Mouse (Mus musculus): ENCODE measurements around the gene Sf3b6. TPM values are rescaled to one million over a fixed set of nuclear protein-coding genes. Genes with fewer than 3 reads are reported as not detected.
"Not testable (repeated sequence)": the region's sequence is repeated elsewhere in the genome, so short reads cannot be mapped to it uniquely, and the experiment has no call there.

Sf3b6 gene
- polyA plus RNA-seq, 1 experiment from 2014 or later = 231 TPM

DNA sequence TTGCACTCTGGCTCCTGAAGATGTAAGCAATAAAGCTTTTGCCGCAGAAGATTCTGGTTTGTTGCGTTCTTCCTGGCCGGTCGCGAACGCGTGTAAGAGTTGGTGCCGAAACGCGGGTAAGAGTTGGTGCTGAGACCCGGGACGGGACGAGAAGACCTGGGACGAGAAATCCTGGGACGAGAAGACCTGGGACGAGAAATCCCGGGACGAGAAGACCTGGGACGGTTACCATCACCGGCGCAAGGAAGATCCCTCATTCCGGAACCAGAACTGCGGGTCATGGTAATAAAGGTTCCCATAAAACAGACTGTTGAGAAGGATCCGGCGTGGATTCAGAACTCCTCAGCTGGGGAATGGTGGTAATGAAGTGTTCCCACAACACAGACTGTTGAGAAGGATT, 29.2 kb upstream of the Sf3b6 start:
- not testable (repeated sequence) for H3K4me2 ChIP-seq (replicated peaks); H3K4me1 ChIP-seq (replicated peaks); H3K9ac ChIP-seq; ATAC-seq; H3K36me3 ChIP-seq; H3K27me3 ChIP-seq (replicated peaks); H3K27ac ChIP-seq; H3K9me3 ChIP-seq; H3K4me3 ChIP-seq (replicated peaks)
- WGBS = 96% methylated on average over 25 of the region's 25 CpGs

DNA sequence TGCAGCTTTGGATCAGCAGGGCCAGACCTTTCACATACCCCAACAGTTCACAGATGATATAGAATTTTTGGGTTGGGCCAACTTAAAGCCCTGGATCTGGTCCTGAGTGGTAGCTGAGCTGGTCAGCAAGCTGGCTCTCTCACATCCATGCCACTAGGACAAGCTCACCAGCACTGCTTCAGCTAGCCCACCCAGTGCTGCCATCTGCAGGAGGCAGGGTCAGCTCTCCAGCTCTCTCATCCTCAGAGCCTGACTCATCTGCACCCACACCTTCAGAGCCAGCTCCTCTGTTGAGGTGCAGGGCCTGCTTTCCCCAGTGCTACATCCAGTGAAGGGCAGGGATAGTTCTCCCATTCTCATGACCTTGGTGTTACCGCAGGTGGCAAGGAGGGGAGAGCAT, 23.6 kb upstream of the Sf3b6 start:
- H3K9ac ChIP-seq = no peak overlapping the region
- H3K27me3 ChIP-seq (replicated peaks) = no peaks in the 10 kb centered on the region
- H3K4me1 ChIP-seq (replicated peaks) = no peaks in the 10 kb centered on the region
- H3K9me3 ChIP-seq = no peaks in the 10 kb centered on the region
- 81% methylated on average over 1 of the region's 1 CpGs for whole genome bisulfite sequencing
- no peak overlapping the region for H3K4me2 ChIP-seq (replicated peaks)
- H3K4me3 ChIP-seq (replicated peaks) = no peak overlapping the region
- no peak overlapping the region for H3K27ac ChIP-seq
- no peaks in the 10 kb centered on the region for H3K36me3 ChIP-seq
- ATAC-seq = no peak

DNA sequence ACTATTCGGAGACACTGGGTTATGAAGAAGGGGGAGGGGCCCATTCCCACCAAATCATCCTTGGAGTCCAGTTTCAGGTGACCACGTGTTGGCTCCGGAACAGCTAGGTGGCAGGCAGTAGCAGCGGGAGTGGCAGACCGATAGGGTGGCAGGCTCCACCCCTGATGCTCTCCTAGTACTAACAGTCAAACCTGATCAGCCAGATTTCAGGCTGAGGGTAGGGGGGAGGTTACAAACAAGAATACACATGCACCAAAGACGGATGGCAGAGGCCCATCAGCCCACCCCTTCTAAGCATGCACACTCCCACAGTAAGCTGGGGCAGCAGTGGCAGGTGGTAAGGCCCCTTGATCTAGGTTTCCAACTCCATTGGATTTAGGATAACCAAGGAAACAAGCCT, 19.9 kb upstream of the Sf3b6 start:
- not testable (repeated sequence) for H3K4me3 ChIP-seq (replicated peaks); H3K9ac ChIP-seq; ATAC-seq; H3K27ac ChIP-seq; H3K36me3 ChIP-seq; H3K27me3 ChIP-seq (replicated peaks); H3K4me2 ChIP-seq (replicated peaks); H3K9me3 ChIP-seq; H3K4me1 ChIP-seq (replicated peaks)
- 63% methylated on average over 6 of the region's 6 CpGs for WGBS

DNA sequence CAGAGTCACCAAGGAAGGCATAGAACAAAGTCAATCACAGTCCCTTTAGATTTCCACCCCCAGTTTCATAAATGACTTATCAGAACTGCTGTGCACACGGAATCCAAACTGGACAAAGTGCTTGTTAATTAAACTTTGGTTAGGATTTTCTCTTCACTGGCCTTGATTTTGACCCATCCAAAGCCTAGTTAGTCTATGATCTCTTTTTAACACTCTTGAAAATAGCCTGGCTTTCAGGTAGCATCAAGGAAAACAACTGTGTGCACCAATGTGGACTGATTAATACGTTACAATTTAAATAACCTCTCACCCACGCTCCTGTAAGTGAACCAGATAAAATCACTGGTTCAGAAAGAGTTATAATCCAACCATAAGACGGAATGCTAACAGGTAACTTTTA, 6.3 kb upstream of the Sf3b6 start:
- Histone ChIP-seq H3K4me2 (replicated peaks) (no peak overlapping the region), H3K27me3 (replicated peaks) (no peaks in the 10 kb centered on the region), H3K4me3 (replicated peaks) (no peak overlapping the region), H3K36me3 (no peaks in the 10 kb centered on the region), H3K27ac (no peak overlapping the region), H3K9me3 (no peaks in the 10 kb centered on the region), H3K4me1 (replicated peaks) (no peaks in the 10 kb centered on the region), H3K9ac (no peak overlapping the region)
- WGBS = 79% methylated on average over 4 of the region's 4 CpGs
- no peak for ATAC-seq

DNA sequence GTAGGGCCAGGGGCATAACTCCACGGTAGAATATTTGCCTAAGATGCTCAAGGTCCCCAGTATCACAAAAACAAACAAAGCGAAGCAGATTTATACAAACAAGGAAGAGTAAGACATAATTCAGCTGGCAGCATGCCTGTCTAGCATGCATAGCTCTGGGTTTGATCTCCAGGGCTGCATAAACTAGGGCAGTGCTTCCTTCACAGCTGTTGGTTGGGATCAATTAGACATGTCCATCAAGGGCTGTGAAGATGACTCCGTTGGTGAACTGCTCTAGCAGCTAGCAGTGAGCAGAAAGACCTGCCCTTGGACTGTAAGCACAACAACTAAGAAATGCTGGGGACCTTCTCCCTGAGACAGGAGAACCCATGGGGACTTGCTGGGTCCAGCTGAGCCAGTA, 5.6 kb upstream of the Sf3b6 start:
- Histone ChIP-seq H3K9ac (no peak overlapping the region), H3K4me2 (replicated peaks) (no peak overlapping the region), H3K4me1 (replicated peaks) (0 out of 2 replicates have a peak, but pooled peaks cover 3% of the 10 kb centered on the region), H3K27me3 (replicated peaks) (no peaks in the 10 kb centered on the region), H3K36me3 (no peaks in the 10 kb centered on the region), H3K27ac (no peak overlapping the region), H3K4me3 (replicated peaks) (no peak overlapping the region), H3K9me3 (no peaks in the 10 kb centered on the region)
- WGBS = 27% methylated on average over 3 of the region's 3 CpGs
- ATAC-seq = 0 out of 2 replicates have a peak, but pooled peaks have one; percentile 31

DNA sequence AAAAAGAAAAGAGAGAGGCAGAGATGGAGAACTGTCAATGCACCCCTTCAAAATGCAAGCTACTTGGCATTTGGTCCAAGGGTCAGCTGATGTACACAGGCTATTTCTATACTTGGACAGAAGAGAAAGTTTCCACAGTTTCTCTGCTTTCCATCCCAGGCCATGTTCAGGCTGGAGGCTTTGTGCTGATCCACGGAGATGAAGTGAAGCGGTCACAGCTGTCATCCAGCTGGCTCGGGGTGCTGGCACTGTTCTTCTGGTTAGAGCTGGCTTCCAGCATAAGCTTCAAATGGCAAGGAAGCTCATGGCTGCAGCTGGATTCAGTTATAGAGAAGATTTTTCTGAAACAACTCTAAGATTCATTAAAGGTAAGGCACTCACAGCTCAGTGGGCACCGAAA, 3.7 kb upstream of the Sf3b6 start:
- Histone ChIP-seq H3K9ac (no peak overlapping the region), H3K27me3 (replicated peaks) (no peaks in the 10 kb centered on the region), H3K9me3 (no peaks in the 10 kb centered on the region), H3K36me3 (no peaks in the 10 kb centered on the region), H3K4me2 (replicated peaks) (no peak overlapping the region), H3K27ac (no peak overlapping the region), H3K4me1 (replicated peaks) (0 out of 2 replicates have a peak, but pooled peaks cover 4% of the 10 kb centered on the region), H3K4me3 (replicated peaks) (no peak overlapping the region)
- 77% methylated on average over 4 of the region's 4 CpGs for WGBS
- ATAC-seq = no peak

DNA sequence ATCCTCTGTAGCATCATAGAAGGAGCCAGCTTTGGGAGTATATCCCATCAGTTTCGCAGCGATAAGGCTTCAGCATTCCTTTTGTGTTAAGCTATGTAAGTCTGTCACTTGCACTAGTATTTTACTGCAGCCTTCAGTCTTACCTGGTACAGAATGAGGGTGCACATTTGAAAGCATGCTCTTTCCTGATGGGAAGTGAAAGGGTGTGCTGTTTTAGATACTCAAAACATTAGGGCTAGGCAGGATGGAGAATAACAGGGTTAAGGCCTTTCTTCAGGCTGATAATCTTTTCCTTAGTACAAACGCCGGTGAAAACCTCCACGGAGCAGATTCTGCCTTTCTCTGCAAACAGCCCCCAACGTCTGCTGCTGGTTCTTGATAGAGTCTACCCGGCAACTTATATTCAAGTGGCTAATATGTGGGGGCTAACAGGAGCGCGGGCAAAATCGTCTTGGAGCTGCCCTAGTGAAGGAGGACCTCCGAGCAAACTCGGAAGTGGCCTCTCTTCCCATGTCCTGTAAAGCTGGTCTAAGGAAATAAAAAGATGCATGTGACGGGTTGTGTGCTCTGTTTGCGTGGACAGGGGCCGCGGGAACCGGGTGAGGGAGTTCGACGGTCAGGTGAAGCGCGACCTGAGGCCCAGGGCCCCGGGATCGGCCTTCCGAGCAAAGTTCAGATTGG, 524 bp upstream of the Sf3b6 start:
- 7% methylated on average over 24 of the region's 24 CpGs for WGBS
- Histone ChIP-seq H3K9ac (peak overlapping the region; percentile 62), H3K27ac (peak overlapping the region; percentile 95), H3K36me3 (peaks cover 2% of the 10 kb centered on the region; the same call in 1 of the 2 replicates), H3K4me2 (replicated peaks) (peak overlapping the region; percentile 74), H3K9me3 (no peaks in the 10 kb centered on the region), H3K27me3 (replicated peaks) (no peaks in the 10 kb centered on the region), H3K4me1 (replicated peaks) (0 out of 2 replicates have a peak, but pooled peaks cover 4% of the 10 kb centered on the region), H3K4me3 (replicated peaks) (peak overlapping the region; percentile 79)
- ATAC-seq = peak; percentile 5; the same call in 1 of the 2 replicates

DNA sequence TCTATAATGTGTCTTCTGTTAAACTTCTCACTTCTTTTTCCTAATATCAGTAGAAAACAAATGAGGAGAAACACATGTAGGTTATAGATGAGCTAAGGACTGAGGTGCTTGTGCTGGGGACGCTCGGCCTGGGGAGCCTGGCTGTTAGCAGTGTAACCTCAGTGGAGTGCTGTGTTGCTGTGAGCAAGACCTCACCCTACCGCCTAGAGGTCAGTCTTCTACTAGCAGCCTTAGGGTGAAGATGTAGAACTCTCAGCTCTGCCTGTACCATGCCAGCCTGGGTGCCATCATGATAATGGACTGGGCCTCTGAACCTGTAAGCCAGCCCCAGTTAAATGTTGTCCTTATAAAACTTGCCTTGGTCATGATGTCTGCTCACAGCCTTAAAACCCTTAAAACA, 9.9 kb downstream of the Sf3b6 start:
- H3K9ac ChIP-seq = no peak overlapping the region
- no peak for ATAC-seq
- H3K9me3 ChIP-seq = no peaks in the 10 kb centered on the region
- WGBS = 74% methylated on average over 3 of the region's 3 CpGs
- H3K36me3 ChIP-seq = peaks cover 22% of the 10 kb centered on the region
- H3K27me3 ChIP-seq (replicated peaks) = no peaks in the 10 kb centered on the region
- H3K4me1 ChIP-seq (replicated peaks) = no peaks in the 10 kb centered on the region
- no peak overlapping the region for H3K4me2 ChIP-seq (replicated peaks)
- H3K27ac ChIP-seq = no peak overlapping the region
- no peak overlapping the region for H3K4me3 ChIP-seq (replicated peaks)

DNA sequence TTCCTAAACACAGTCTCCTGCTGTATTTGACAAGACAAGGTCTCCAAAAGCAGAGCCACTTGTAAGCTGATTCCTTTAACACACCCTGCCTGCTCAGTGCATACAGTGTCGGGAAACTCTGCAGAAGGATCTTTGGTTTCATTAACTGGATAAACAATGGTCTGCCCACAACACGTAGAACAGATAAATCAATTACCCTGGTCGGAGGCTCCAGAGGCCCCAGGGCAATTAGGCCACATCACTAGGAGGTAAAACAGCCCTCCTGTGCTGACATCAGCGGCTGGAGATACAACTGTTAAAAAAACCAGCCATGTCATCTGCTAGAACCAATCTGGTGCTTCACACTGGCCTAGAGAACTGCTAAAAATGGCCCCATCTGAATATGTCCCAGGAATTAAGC, 19.6 kb downstream of the Sf3b6 start:
- Histone ChIP-seq H3K27ac (no peak overlapping the region), H3K27me3 (replicated peaks) (no peaks in the 10 kb centered on the region), H3K4me3 (replicated peaks) (no peak overlapping the region), H3K36me3 (no peaks in the 10 kb centered on the region), H3K4me2 (replicated peaks) (no peak overlapping the region), H3K9ac (no peak overlapping the region), H3K9me3 (no peaks in the 10 kb centered on the region), H3K4me1 (replicated peaks) (0 out of 2 replicates have a peak, but pooled peaks cover 11% of the 10 kb centered on the region)
- ATAC-seq = no peak
- WGBS = 11% methylated on average over 4 of the region's 4 CpGs

DNA sequence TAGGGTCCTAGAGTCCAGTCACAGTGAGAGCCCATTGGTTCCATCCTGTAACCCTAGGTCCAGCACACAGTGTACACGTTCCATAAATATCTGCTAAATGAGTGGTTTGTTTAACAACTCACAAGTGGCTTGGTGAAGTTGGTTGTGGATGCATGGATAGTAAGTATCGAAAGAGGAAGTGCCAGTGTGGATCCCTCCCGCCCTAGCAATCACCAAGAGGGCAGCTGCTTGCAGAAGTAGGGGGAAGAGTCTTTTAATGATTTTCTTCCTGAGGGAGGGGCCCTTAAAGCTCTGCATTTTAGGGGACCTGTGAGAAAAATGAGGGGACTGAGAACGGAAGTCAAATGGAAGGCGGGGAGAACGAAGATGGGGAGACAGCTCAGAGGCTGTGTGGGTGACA, 22.7 kb downstream of the Sf3b6 start:
- Histone ChIP-seq H3K27ac (no peak overlapping the region), H3K9me3 (no peaks in the 10 kb centered on the region), H3K4me2 (replicated peaks) (0 out of 2 replicates have a peak overlapping the region, but pooled peaks have one; percentile 22), H3K4me3 (replicated peaks) (no peak overlapping the region), H3K36me3 (no peaks in the 10 kb centered on the region), H3K4me1 (replicated peaks) (peaks cover 18% of the 10 kb centered on the region; the same call in 1 of the 2 replicates), H3K27me3 (replicated peaks) (no peaks in the 10 kb centered on the region), H3K9ac (no peak overlapping the region)
- no peak for ATAC-seq
- WGBS = 46% methylated on average over 6 of the region's 6 CpGs

DNA sequence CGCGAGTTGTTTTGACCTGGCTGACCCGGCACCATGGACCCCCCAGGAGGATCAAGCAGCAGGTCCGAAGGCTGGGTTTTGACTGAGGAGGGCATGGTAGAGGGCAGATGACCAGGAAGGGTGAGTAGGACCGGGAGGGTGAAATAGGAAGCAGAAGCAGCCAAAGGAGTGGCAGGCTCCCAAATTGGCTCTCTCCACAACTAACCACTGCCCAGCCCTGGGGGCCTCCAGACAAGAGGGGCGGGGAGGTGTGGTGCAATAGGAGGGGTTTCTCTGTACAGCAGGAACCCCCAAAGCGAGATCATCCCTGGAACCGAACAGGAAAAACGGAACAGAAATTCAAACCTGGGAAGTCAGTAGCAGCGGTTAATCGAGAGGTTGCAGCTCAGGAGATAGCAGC, 23.4 kb downstream of the Sf3b6 start:
- Histone ChIP-seq H3K27ac (no peak overlapping the region), H3K27me3 (replicated peaks) (no peaks in the 10 kb centered on the region), H3K9me3 (no peaks in the 10 kb centered on the region), H3K36me3 (no peaks in the 10 kb centered on the region), H3K4me1 (replicated peaks) (peaks cover 18% of the 10 kb centered on the region; the same call in 1 of the 2 replicates), H3K9ac (peak overlapping the region; percentile 68), H3K4me3 (replicated peaks) (peak overlapping the region; percentile 81), H3K4me2 (replicated peaks) (peak overlapping the region; percentile 99)
- no peak for ATAC-seq
- WGBS = 2% methylated on average over 11 of the region's 11 CpGs

DNA sequence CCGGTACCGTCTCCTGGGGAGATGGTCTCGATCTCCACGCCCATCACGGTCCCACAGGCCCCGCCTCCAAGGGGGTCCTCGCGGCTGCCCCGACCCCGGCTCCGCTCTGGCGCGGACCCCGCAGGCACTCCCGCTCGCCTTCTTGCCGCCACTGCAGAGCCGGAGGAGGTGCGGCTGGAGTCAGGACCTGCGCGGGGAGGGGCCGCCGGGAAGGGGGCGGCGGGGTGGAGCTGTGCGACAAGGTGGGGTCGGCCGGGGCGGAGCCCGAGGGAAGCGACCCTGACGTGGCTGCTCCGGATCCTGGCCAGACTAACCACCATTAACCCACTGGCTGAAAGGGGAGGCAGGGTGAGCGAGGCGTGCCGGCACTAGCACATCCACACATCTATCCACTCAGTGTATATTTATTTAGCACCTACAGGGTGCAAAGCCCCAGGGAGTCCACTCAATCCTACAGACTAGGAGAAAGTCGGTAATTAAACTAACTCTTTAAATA, 24.1 kb downstream of the Sf3b6 start, which contains the start of gene Fkbp1b:
Gene Fkbp1b (minus strand): TSS at position 200 of the 496 bp plus-strand sequence.
- peaks cover 18% of the 10 kb centered on the region; the same call in 1 of the 2 replicates for H3K4me1 ChIP-seq (replicated peaks)
- ATAC-seq = peak; percentile 62
- H3K4me2 ChIP-seq (replicated peaks) = peak within 1 kb of the TSS; percentile 99
- no peak within 1 kb of the TSS for H3K27ac ChIP-seq
- peak within 1 kb of the TSS; percentile 81 for H3K4me3 ChIP-seq (replicated peaks)
- no peaks in the 10 kb centered on the region for H3K9me3 ChIP-seq
- H3K36me3 ChIP-seq = no peaks in the 10 kb centered on the region
- H3K27me3 ChIP-seq (replicated peaks) = no peaks in the 10 kb centered on the region
- under 1% methylated on average over 37 of the region's 37 CpGs for WGBS
- H3K9ac ChIP-seq = peak within 1 kb of the TSS; percentile 68

DNA sequence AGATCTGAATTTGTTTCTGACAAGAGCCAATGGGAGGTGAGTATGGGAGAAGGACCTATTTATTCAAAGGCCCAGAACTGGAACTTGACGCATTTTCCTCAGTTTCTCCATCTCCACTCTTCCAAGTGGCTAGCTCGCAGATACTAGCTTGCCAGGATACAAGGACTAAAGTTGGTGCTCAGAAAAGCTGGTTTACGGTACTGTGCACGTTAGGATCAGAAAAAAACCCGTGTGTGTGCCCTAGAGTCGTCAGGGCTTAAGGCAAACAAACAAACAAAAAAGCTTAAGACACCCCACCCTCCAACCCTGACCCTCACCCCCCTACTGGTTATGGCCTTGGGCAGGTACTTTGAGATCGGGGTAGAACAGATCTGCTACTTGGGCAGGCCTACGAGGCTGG, 25.1 kb downstream of the Sf3b6 start:
- H3K4me3 ChIP-seq (replicated peaks) = no peak overlapping the region
- WGBS = 85% methylated on average over 8 of the region's 8 CpGs
- no peak for ATAC-seq

More for the DNA sequence above, 25.1 kb downstream of the Sf3b6 start:
- Histone ChIP-seq H3K4me2 (replicated peaks) (no peak overlapping the region), H3K9me3 (no peaks in the 10 kb centered on the region), H3K4me1 (replicated peaks) (peaks cover 18% of the 10 kb centered on the region; the same call in 1 of the 2 replicates), H3K9ac (no peak overlapping the region), H3K27ac (no peak overlapping the region), H3K36me3 (no peaks in the 10 kb centered on the region), H3K27me3 (replicated peaks) (no peaks in the 10 kb centered on the region)
